Mouse (Mus musculus): ENCODE results near the gene Atp6v0c. TPM values are rescaled to one million over a fixed set of nuclear protein-coding genes. Genes with fewer than 3 reads are reported as not detected.

Atp6v0c gene
- total RNA-seq, 2 experiments from 2014 or later = 1,211 to 1,240 TPM

- no peak for DNase-seq (ENCODE audit: extremely low spot score in 1 of 2, low spot score in 2 of 2)
- no peak for TF ChIP-seq CTCF (IDR thresholded peaks at IDR 0.05)
- Histone ChIP-seq H3K27ac (peak overlapping the region; percentile 98), H3K4me3 (peak overlapping the region; percentile 84)
- intact Hi-C loops (cut with DNase I) = no loop called here
Measured at GRCm38 (mm10) chr17:24207768-24208640, 38.5 kb upstream of the Atp6v0c start.

GRCm38 (mm10) chr17:24206451-24207351 lies 37.2 kb upstream of the Atp6v0c start:
- DNase-seq (ENCODE audit: extremely low spot score in 1 of 2, low spot score in 2 of 2) = peak; percentile 73 to 80
- Histone ChIP-seq H3K4me3 (peak overlapping the region; percentile 84), H3K27ac (peak overlapping the region; percentile 98)
- peak; percentile 1 for TF ChIP-seq CTCF (IDR thresholded peaks at IDR 0.05)
- intact Hi-C loops (cut with DNase I) = no loop called here

- H3K4me3 ChIP-seq = peak overlapping the region; percentile 84
- H3K27ac ChIP-seq = peak overlapping the region; percentile 98
- no peak for TF ChIP-seq CTCF (IDR thresholded peaks at IDR 0.05)
- DNase-seq (ENCODE audit: extremely low spot score in 1 of 2, low spot score in 2 of 2) = peak in 1 of 2 experiments; percentile 28
- intact Hi-C loops (cut with DNase I) = loop anchor here (2.0 kb wide), 1 partner anchor 37 kb away; the partner anchor contains the start of gene Atp6v0c
Measured at GRCm38 (mm10) chr17:24205908-24206361, 36.4 kb upstream of the Atp6v0c start.

GRCm38 (mm10) chr17:24205284-24205888 lies 35.9 kb upstream of the Atp6v0c start, which contains the start of gene Tbc1d24:
Gene Tbc1d24, minus strand, starts transcription at chr17:24205562.
- peak; percentile 96 for DNase-seq (ENCODE audit: extremely low spot score in 1 of 2, low spot score in 2 of 2)
- intact Hi-C loops (cut with DNase I) = loop anchor here (2.0 kb wide), 1 partner anchor 37 kb away; the partner anchor contains the start of gene Atp6v0c
- TF ChIP-seq CTCF (IDR thresholded peaks at IDR 0.05) = no peak
- Histone ChIP-seq H3K4me3 (peak within 1 kb of the TSS; percentile 84), H3K27ac (peak within 1 kb of the TSS; percentile 98)

- no peak for DNase-seq (ENCODE audit: extremely low spot score in 1 of 2, low spot score in 2 of 2)
- no peak for TF ChIP-seq CTCF (IDR thresholded peaks at IDR 0.05)
- Histone ChIP-seq H3K4me3 (peak overlapping the region; percentile 84), H3K27ac (peak overlapping the region; percentile 98)
- intact Hi-C loops (cut with DNase I) = loop anchor here (2.0 kb wide), 1 partner anchor 36 kb away; the partner anchor contains the start of gene Atp6v0c
Measured at GRCm38 (mm10) chr17:24204846-24205245, 35.3 kb upstream of the Atp6v0c start.

GRCm38 (mm10) chr17:24203611-24204534 lies 34.4 kb upstream of the Atp6v0c start:
- Histone ChIP-seq H3K4me3 (peak overlapping the region; percentile 84), H3K27ac (no peak overlapping the region)
- DNase-seq (ENCODE audit: extremely low spot score in 1 of 2, low spot score in 2 of 2) = no peak
- TF ChIP-seq CTCF (IDR thresholded peaks at IDR 0.05) = no peak
- intact Hi-C loops (cut with DNase I) = loop anchor here (2.0 kb wide), 1 partner anchor 35 kb away; the partner anchor contains the start of gene Atp6v0c

GRCm38 (mm10) chr17:24203068-24203467 lies 33.6 kb upstream of the Atp6v0c start:
- no peak overlapping the region for H3K27ac ChIP-seq
- intact Hi-C loops (cut with DNase I) = no loop called here
- H3K4me3 ChIP-seq = no peak overlapping the region; the same call in 1 of the 2 replicates
- DNase-seq (ENCODE audit: extremely low spot score in 1 of 2, low spot score in 2 of 2) = no peak
- TF ChIP-seq CTCF (IDR thresholded peaks at IDR 0.05) = no peak

GRCm38 (mm10) chr17:24201092-24201491 lies 31.6 kb upstream of the Atp6v0c start:
- H3K4me3 ChIP-seq = no peak overlapping the region
- H3K27ac ChIP-seq = peak overlapping the region; percentile 84
- no peak for TF ChIP-seq CTCF (IDR thresholded peaks at IDR 0.05)
- intact Hi-C loops (cut with DNase I) = no loop called here
- DNase-seq (ENCODE audit: extremely low spot score in 1 of 2, low spot score in 2 of 2) = no peak

GRCm38 (mm10) chr17:24199741-24200140 lies 30.2 kb upstream of the Atp6v0c start:
- DNase-seq (ENCODE audit: extremely low spot score in 1 of 2, low spot score in 2 of 2) = no peak
- intact Hi-C loops (cut with DNase I) = no loop called here

GRCm38 (mm10) chr17:24199252-24199651 lies 29.8 kb upstream of the Atp6v0c start:
- no peak for TF ChIP-seq CTCF (IDR thresholded peaks at IDR 0.05)
- H3K27ac ChIP-seq = peak overlapping the region; percentile 84
- intact Hi-C loops (cut with DNase I) = no loop called here
- peak; percentile 38 to 67 for DNase-seq (ENCODE audit: extremely low spot score in 1 of 2, low spot score in 2 of 2)
- H3K4me3 ChIP-seq = no peak overlapping the region

More at GRCm38 (mm10) chr17:24199741-24200140, 30.2 kb upstream of the Atp6v0c start:
- Histone ChIP-seq H3K4me3 (no peak overlapping the region), H3K27ac (peak overlapping the region; percentile 84)
- no peak for TF ChIP-seq CTCF (IDR thresholded peaks at IDR 0.05)

All from left cerebral cortex, adult 2 months (tissue).